Mouse (Mus musculus) midbrain, embryonic 13.5 days (tissue): Measurements from ENCODE around the gene Ehmt2. TPM values are rescaled to one million over a fixed set of nuclear protein-coding genes. Genes with fewer than 3 reads are reported as not detected.
"Not testable (repeated sequence)": the region's sequence is repeated elsewhere in the genome, so short reads cannot be mapped to it uniquely, and the experiment has no call there.

Experiments
- ATAC-seq: fragments of 200-750 bp; cut with Nextera tagmentation; 2 replicates; pipeline ENCODE4 v1.8.0; 2017; ENCODE audit warnings: mild to moderate bottlenecking, moderate TSS enrichment, moderate library complexity
- H3K27ac ChIP-seq: fragments of 300-500 bp; sonication (generic); 2 replicates; pipeline ENCODE4 v1.5.1; 2015; ENCODE audit warnings: inconsistent platforms, mild to moderate bottlenecking, moderate library complexity
- H3K27me3 ChIP-seq: fragments of 300-500 bp; sonication (generic); 2 replicates; pipeline ENCODE4 v1.6.1; 2015; ENCODE audit warnings: mild to moderate bottlenecking, inconsistent platforms
- H3K36me3 ChIP-seq: fragments of 300-500 bp; sonication (generic); 2 replicates; pipeline ENCODE4 v1.6.1; 2015; ENCODE audit warnings: mild to moderate bottlenecking, inconsistent platforms
- H3K4me1 ChIP-seq: fragments of 300-500 bp; sonication (generic); replicated peaks from 2 replicates; pipeline ENCODE4 v1.6.1; 2015; ENCODE audit warnings: inconsistent platforms
- H3K4me2 ChIP-seq: fragments of 300-500 bp; sonication (generic); replicated peaks from 2 replicates; pipeline ENCODE4 v1.6.1; 2015; ENCODE audit warnings: moderate library complexity, mild to moderate bottlenecking, inconsistent platforms
- H3K4me3 ChIP-seq: fragments of 300-500 bp; sonication (generic); replicated peaks from 2 replicates; pipeline ENCODE4 v1.5.1; 2015; ENCODE audit warnings: mild to moderate bottlenecking, inconsistent platforms
- H3K9ac ChIP-seq: fragments of 300-500 bp; sonication (generic); replicated peaks from 2 replicates; pipeline ENCODE4 v1.6.1; 2015; ENCODE audit warnings: mild to moderate bottlenecking, inconsistent platforms
- H3K9me3 ChIP-seq: fragments of 300-500 bp; sonication (generic); 2 replicates; pipeline ENCODE4 v1.6.1; 2016; ENCODE audit warnings: mild to moderate bottlenecking, inconsistent platforms
- WGBS: fragments of 180-500 bp; shearing (Covaris S2); methylation state at CpG from one replicate; pipeline ENCODE4 v1.1.7; 2015; 5-methylcytosine and 5-hydroxymethylcytosine counted together
- polyA plus RNA-seq: library from polyadenylated mRNA; unstranded; fragments of >200 nt; fragmentation: Nextera tagmentation; extraction: Ambion mirVana; gene quantifications from 2 replicates; pipeline ENCODE4 v1.2.1, GENCODE M21; 2015

Ehmt2 gene
- polyA plus RNA-seq, 1 experiment from 2014 or later: 114 TPM

DNA sequence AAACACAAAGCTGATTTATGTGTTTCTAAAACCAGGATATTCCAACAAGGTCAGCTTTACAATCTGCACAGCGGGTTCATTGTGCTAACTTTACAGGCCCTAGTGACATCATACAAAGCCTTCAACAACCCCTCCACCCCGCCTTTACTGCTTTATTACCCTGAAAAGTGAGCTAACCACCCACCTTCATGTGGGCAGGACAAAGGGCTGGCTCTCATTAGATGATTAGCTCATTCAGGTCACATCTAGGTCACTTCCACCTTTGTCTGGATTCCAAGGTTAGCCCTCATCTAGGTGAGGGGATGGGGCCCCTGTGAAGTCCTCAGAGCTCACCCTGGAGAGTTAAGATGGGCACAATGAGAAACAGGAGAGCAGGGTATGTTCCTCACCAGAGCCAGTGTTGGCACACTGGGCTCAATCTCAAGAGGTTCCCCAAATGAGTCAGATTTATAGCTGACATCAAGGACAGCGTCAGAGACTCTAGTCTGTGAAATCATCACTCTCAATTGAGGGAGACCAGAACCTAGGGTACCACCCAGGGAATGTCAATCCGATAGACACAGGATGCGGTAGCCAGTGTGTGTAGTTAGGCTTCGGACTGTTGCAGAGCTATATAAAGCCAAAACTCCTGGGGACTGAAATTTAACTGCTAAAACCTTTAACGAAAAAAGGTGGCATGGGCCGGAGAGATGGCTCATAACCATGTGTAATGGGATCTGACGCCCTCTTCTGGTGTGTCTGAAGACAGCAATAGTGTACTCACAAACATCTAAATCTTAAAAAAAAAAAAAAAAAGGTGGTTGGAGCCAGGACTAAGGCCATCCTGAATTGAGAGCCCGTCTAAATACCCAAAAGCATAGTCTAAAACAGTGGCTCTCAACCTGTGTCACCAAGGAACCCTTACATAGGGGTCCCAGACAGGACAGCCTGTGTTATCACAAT is 52.5 kb downstream of the Ehmt2 start:
- no peaks in the 10 kb centered on the region for H3K9me3 ChIP-seq
- H3K4me1 ChIP-seq: peaks cover 18% of the 10 kb centered on the region
- H3K4me3 ChIP-seq: peak overlapping the region; percentile 75
- peaks cover 12% of the 10 kb centered on the region for H3K27me3 ChIP-seq
- H3K9ac ChIP-seq: peak overlapping the region; percentile 97
- H3K27ac ChIP-seq: peak overlapping the region; percentile 92
- ATAC-seq: no peak
- 29% methylated on average over 10 of the region's 10 CpGs for WGBS
- H3K36me3 ChIP-seq: peaks cover 17% of the 10 kb centered on the region
- H3K4me2 ChIP-seq: peak overlapping the region; percentile 97

DNA sequence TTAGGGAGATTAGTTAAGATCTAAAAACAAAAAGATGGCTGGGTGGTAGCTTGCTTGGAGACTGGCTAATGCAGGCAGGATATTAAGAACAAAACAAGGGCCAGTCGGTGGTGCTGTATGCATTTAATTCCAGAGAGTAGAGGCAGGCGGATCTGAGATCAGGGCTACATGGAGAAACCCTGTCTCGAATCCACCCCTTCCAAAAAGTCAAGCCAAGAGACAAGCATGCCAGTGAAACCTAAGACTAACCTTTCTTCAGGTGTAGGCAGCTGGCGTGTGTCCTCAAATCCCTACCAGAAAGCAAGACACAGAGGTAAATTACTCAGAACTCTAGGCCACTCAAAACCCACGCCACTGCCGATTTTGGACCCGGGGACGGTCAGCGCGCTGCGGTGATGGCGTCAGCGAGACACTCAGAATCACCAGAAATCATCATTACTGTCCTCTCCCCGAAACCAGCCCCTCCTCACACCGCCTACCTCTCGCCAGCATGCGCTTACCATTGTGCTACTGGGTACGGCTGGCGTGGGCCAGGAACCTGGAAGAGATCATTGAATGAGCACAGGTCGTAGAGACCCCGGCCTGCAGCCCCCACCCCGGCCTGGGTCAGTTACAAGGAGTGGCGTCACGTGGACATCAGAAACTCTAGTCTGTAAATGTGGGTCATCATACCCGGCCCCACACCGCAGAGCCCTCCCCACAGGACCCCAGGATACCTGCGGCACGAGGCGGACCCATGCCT is 53.5 kb downstream of the Ehmt2 start:
- Histone ChIP-seq H3K4me1 (peaks cover 18% of the 10 kb centered on the region), H3K9me3 (no peaks in the 10 kb centered on the region), H3K36me3 (peaks cover 17% of the 10 kb centered on the region), H3K27ac (peak overlapping the region; percentile 92), H3K4me3 (peak overlapping the region; percentile 75), H3K9ac (peak overlapping the region; percentile 97), H3K4me2 (peak overlapping the region; percentile 97), H3K27me3 (peaks cover 20% of the 10 kb centered on the region)
- 0 out of 2 replicates have a peak, but pooled peaks have one; percentile 2 for ATAC-seq
- WGBS: under 1% methylated on average over 29 of the region's 29 CpGs

DNA sequence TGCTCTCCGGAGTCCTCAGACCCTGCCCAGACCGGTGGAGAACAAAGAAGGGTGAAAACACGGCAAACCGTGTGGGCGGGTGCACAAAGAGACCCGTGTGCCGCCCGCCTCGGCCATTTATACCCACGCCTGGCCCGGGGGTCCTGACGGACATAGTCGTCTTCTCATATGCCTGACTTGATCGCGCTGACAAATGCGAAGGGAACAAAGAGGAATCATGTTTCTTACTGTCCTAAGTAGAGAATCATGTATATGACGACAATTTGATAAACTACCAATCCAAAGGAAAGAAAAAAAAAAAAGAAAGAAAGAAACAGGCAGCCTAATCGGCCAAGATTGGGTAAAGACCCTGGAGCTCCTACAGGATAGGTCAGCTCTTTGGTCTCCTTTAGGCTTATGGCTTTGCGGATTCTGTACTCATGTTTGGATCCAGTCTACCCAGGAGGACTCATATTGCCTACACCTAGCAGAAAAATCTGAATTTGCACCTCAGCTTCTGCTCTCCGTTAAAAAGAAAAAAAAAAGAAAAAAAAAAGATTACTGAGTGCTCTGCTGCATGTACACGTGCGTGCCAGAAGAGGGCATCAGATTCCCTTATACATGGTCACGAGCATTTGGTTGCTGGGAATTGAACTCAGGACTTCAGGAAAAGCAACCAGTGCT is 54.2 kb downstream of the Ehmt2 start:
- peaks cover 18% of the 10 kb centered on the region for H3K4me1 ChIP-seq
- under 1% methylated on average over 23 of the region's 23 CpGs for WGBS
- H3K27ac ChIP-seq: peak overlapping the region; percentile 92
- peak overlapping the region; percentile 97 for H3K4me2 ChIP-seq
- H3K9me3 ChIP-seq: no peaks in the 10 kb centered on the region
- H3K36me3 ChIP-seq: peaks cover 17% of the 10 kb centered on the region
- H3K9ac ChIP-seq: peak overlapping the region; percentile 97
- H3K27me3 ChIP-seq: peaks cover 22% of the 10 kb centered on the region
- peak; percentile 83 for ATAC-seq
- peak overlapping the region; percentile 75 for H3K4me3 ChIP-seq

GRCm38 (mm10) chr17:34953258-34953657 is 55.0 kb downstream of the Ehmt2 start:
- no peak overlapping the region for H3K9ac ChIP-seq
- peak overlapping the region; percentile 97; the same call in 1 of the 2 replicates for H3K4me2 ChIP-seq
- peaks cover 17% of the 10 kb centered on the region for H3K36me3 ChIP-seq
- H3K9me3 ChIP-seq: no peaks in the 10 kb centered on the region
- H3K27ac ChIP-seq: no peak overlapping the region
- 90% methylated on average over 3 of the region's 3 CpGs for WGBS
- no peak for ATAC-seq
- no peak overlapping the region for H3K4me3 ChIP-seq
- peaks cover 18% of the 10 kb centered on the region for H3K4me1 ChIP-seq
- peaks cover 22% of the 10 kb centered on the region for H3K27me3 ChIP-seq

- Histone ChIP-seq H3K27ac (no peak overlapping the region), H3K4me1 (peaks cover 18% of the 10 kb centered on the region), H3K4me3 (no peak overlapping the region), H3K9me3 (no peaks in the 10 kb centered on the region), H3K36me3 (peaks cover 17% of the 10 kb centered on the region), H3K27me3 (peaks cover 22% of the 10 kb centered on the region), H3K9ac (no peak overlapping the region), H3K4me2 (no peak overlapping the region)
- ATAC-seq: no peak
- WGBS: 92% methylated on average over 4 of the region's 4 CpGs
Measured at GRCm38 (mm10) chr17:34953904-34954303, 55.6 kb downstream of the Ehmt2 start.

- H3K36me3 ChIP-seq: peaks cover 11% of the 10 kb centered on the region
- no peak overlapping the region for H3K27ac ChIP-seq
- H3K27me3 ChIP-seq: peaks cover 25% of the 10 kb centered on the region
- no peak overlapping the region; the same call in 1 of the 2 replicates for H3K9ac ChIP-seq
- H3K4me3 ChIP-seq: no peak overlapping the region
- ATAC-seq: no peak
- H3K9me3 ChIP-seq: no peaks in the 10 kb centered on the region
- peaks cover 21% of the 10 kb centered on the region for H3K4me1 ChIP-seq
- H3K4me2 ChIP-seq: no peak overlapping the region
- WGBS: 82% methylated on average over 4 of the region's 4 CpGs
Measured at GRCm38 (mm10) chr17:34954831-34955230, 56.6 kb downstream of the Ehmt2 start.

GRCm38 (mm10) chr17:34955884-34956283 is 57.6 kb downstream of the Ehmt2 start:
- Histone ChIP-seq H3K36me3 (peaks cover under 1% of the 10 kb centered on the region; the same call in 1 of the 2 replicates), H3K27me3 (peaks cover 34% of the 10 kb centered on the region), H3K4me2 (no peak overlapping the region), H3K27ac (no peak overlapping the region), H3K4me1 (peaks cover 16% of the 10 kb centered on the region), H3K9me3 (no peaks in the 10 kb centered on the region), H3K4me3 (no peak overlapping the region), H3K9ac (no peak overlapping the region)
- no peak for ATAC-seq
- WGBS: 81% methylated on average over 3 of the region's 3 CpGs

GRCm38 (mm10) chr17:34956340-34956739 is 58.1 kb downstream of the Ehmt2 start:
- Histone ChIP-seq H3K4me1 (peaks cover 12% of the 10 kb centered on the region; the same call in 1 of the 2 replicates), H3K9me3 (no peaks in the 10 kb centered on the region), H3K27me3 (peaks cover 39% of the 10 kb centered on the region), H3K36me3 (no peaks in the 10 kb centered on the region), H3K27ac (no peak overlapping the region), H3K9ac (no peak overlapping the region), H3K4me2 (no peak overlapping the region), H3K4me3 (no peak overlapping the region)
- 37% methylated on average over 1 of the region's 1 CpGs for WGBS
- no peak for ATAC-seq

- H3K9me3 ChIP-seq, H3K4me2 ChIP-seq, H3K27ac ChIP-seq, ATAC-seq, H3K36me3 ChIP-seq, H3K4me3 ChIP-seq, H3K9ac ChIP-seq: not testable (repeated sequence)
- Histone ChIP-seq H3K4me1 (peaks cover 12% of the 10 kb centered on the region; the same call in 1 of the 2 replicates), H3K27me3 (peaks cover 47% of the 10 kb centered on the region)
- WGBS: 26% methylated on average over 35 of the region's 40 CpGs
Measured at GRCm38 (mm10) chr17:34957291-34957690, 59.0 kb downstream of the Ehmt2 start.

DNA sequence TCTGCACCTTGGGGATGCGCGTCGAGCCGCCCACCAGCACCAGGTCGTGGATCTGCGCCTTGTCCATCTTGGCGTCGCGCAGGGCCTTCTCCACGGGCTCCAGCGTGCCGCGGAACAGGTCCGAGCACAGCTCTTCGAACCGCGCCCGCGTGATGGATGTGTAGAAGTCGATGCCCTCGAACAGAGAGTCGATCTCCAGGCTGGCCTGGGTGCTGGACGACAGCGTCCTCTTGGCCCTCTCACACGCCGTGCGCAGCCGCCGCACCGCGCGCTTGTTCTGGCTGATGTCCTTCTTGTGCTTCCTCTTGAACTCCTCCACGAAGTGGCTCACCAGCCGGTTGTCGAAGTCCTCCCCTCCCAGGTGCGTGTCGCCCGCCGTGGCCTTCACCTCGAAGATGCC is 59.7 kb downstream of the Ehmt2 start:
- H3K27ac ChIP-seq, H3K4me3 ChIP-seq, ATAC-seq, H3K4me2 ChIP-seq, H3K9ac ChIP-seq, H3K36me3 ChIP-seq, H3K9me3 ChIP-seq: not testable (repeated sequence)
- Histone ChIP-seq H3K27me3 (peaks cover 51% of the 10 kb centered on the region), H3K4me1 (peaks cover 12% of the 10 kb centered on the region; the same call in 1 of the 2 replicates)
- 33% methylated on average over 31 of the region's 40 CpGs for WGBS

- not testable (repeated sequence) for H3K9me3 ChIP-seq
Measured at GRCm38 (mm10) chr17:34958734-34959129, 60.5 kb downstream of the Ehmt2 start.

More at GRCm38 (mm10) chr17:34958734-34959129, 60.5 kb downstream of the Ehmt2 start:
- H3K4me3 ChIP-seq: peak overlapping the region; percentile 40
- H3K27ac ChIP-seq, H3K36me3 ChIP-seq, H3K9ac ChIP-seq: not testable (repeated sequence)
- H3K4me2 ChIP-seq: peak overlapping the region; percentile 64
- H3K27me3 ChIP-seq: peaks cover 55% of the 10 kb centered on the region
- ATAC-seq: peak; percentile 55; the same call in 1 of the 2 replicates
- WGBS: 1% methylated on average over 32 of the region's 47 CpGs
- H3K4me1 ChIP-seq: peaks cover 12% of the 10 kb centered on the region; the same call in 1 of the 2 replicates
